Mouse (Mus musculus) neural tube, embryonic 14.5 days (tissue): ENCODE measurements around the gene 2810408A11Rik. TPM values are rescaled to one million over a fixed set of nuclear protein-coding genes. Genes with fewer than 3 reads are reported as not detected.
"Not testable (repeated sequence)": the region's sequence is repeated elsewhere in the genome, so short reads cannot be mapped to it uniquely, and the experiment has no call there.

ENCODE experiments used
- ATAC-seq: fragments of 200-750 bp; cut with Nextera tagmentation; 2 replicates; pipeline ENCODE4 v1.8.0; 2017; ENCODE audit warnings: low read depth, mild to moderate bottlenecking, moderate TSS enrichment, moderate library complexity
- H3K27ac ChIP-seq: fragments of 300-500 bp; sonication (generic); 2 replicates; pipeline ENCODE4 v1.5.1; 2014; ENCODE audit warnings: low read depth, mild to moderate bottlenecking, control low read depth, low read length, moderate library complexity, mixed read lengths
- H3K27me3 ChIP-seq: fragments of 300-500 bp; sonication (generic); 2 replicates; pipeline ENCODE4 v1.6.1; 2014; ENCODE audit warnings: low read length; ENCODE audit not compliant: control insufficient read depth, insufficient read depth
- H3K36me3 ChIP-seq: fragments of 300-500 bp; sonication (generic); 2 replicates; pipeline ENCODE4 v1.6.1; 2014; ENCODE audit warnings: low read length, mixed read lengths; ENCODE audit not compliant: control insufficient read depth, insufficient read depth
- H3K4me1 ChIP-seq: fragments of 300-500 bp; sonication (generic); 2 replicates; pipeline ENCODE4 v1.6.1; 2014; ENCODE audit warnings: low read length; ENCODE audit not compliant: control insufficient read depth, insufficient read depth
- H3K4me2 ChIP-seq: fragments of 300-500 bp; sonication (generic); 2 replicates; pipeline ENCODE4 v1.6.1; 2014; ENCODE audit warnings: mild to moderate bottlenecking, low read depth, low read length, control low read depth
- H3K4me3 ChIP-seq: fragments of 300-500 bp; sonication (generic); 2 replicates; pipeline ENCODE4 v1.5.1; 2014; ENCODE audit warnings: low read depth, low read length, control low read depth, mixed read lengths
- H3K9ac ChIP-seq: fragments of 300-500 bp; sonication (generic); replicated peaks from 2 replicates; pipeline ENCODE4 v1.6.1; 2014; ENCODE audit warnings: low read depth, mild to moderate bottlenecking, control low read depth, low read length, mixed read lengths
- H3K9me3 ChIP-seq: fragments of 300-500 bp; sonication (generic); 2 replicates; pipeline ENCODE4 v1.6.1; 2016; ENCODE audit warnings: low read length; ENCODE audit not compliant: control insufficient read depth
- WGBS: fragments of 180-500 bp; shearing (Covaris S2); extraction: QIAGEN DNeasy Blood & Tissue Kit; methylation state at CpG from one replicate; pipeline ENCODE4 v1.1.7; 2014; 5-methylcytosine and 5-hydroxymethylcytosine counted together
- polyA plus RNA-seq: library from polyadenylated mRNA; unstranded; fragments of >200 nt; fragmentation: Nextera tagmentation; extraction: Ambion mirVana; gene quantifications from 2 replicates; pipeline ENCODE4 v1.2.1, GENCODE M21; 2014

Gene 2810408A11Rik
- polyA plus RNA-seq, 1 experiment from 2014 or later, result 7.8 TPM

- 18% methylated on average over 6 of the region's 6 CpGs for WGBS
- Histone ChIP-seq H3K9me3 (no peaks in the 10 kb centered on the region), H3K4me3 (no peak overlapping the region), H3K36me3 (no peaks in the 10 kb centered on the region), H3K27ac (no peak overlapping the region), H3K4me1 (0 out of 2 replicates have a peak, but pooled peaks cover 6% of the 10 kb centered on the region), H3K4me2 (peak overlapping the region; percentile 99; the same call in 1 of the 2 replicates), H3K9ac (no peak overlapping the region), H3K27me3 (peaks cover 16% of the 10 kb centered on the region)
- ATAC-seq, result no peak
Measured at GRCm38 (mm10) chr11:69934681-69935080, 33.9 kb upstream of the 2810408A11Rik start.

DNA sequence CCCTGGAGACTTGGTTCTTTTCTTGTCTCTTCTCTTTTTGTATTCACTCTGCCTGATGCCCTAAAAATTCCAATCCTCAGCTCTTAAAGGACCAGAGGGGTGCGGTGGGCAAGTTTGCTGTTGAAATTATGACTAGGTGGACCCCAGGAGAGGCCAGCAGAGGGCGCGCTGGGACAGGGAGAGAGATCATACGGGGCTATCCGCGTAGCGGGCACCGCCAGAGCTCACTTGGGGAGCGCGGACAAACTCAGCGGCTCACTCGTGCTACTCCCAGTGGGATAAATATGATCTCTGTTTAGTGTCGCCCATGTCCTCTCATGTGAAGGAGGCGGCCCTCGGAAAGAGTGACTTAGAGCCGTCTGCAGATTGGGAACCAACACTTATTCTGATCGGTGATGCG, 33.4 kb upstream of the 2810408A11Rik start:
- ATAC-seq, result no peak
- H3K4me2 ChIP-seq, result peak overlapping the region; percentile 15; the same call in 1 of the 2 replicates
- H3K9ac ChIP-seq, result no peak overlapping the region; the same call in 1 of the 2 replicates
- under 1% methylated on average over 18 of the region's 18 CpGs for WGBS
- H3K27ac ChIP-seq, result no peak overlapping the region
- peaks cover 16% of the 10 kb centered on the region for H3K27me3 ChIP-seq
- no peak overlapping the region for H3K4me3 ChIP-seq
- H3K4me1 ChIP-seq, result 0 out of 2 replicates have a peak, but pooled peaks cover 6% of the 10 kb centered on the region
- H3K9me3 ChIP-seq, result no peaks in the 10 kb centered on the region
- H3K36me3 ChIP-seq, result no peaks in the 10 kb centered on the region

DNA sequence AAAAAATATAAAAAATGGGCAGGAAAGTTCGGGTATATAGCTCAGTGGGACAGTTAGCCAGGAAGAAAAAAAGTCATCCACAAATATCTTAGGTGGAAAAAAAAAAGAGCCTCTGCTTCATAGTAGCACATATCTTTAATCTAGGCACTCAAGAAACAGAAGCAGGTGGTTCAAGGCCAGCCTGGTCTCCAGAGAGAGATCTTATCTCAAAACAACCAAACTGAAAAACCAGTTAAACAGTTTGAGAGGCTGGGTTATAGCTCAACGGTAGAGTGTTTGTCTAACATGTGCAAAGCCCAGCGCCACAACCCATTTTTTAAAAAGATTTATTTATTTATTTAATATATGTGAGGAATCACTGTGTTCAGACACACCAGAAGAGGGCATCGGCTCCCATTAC, 32.3 kb upstream of the 2810408A11Rik start:
- no peak overlapping the region for H3K27ac ChIP-seq
- H3K4me1 ChIP-seq, result 0 out of 2 replicates have a peak, but pooled peaks cover 6% of the 10 kb centered on the region
- 81% methylated on average over 4 of the region's 4 CpGs for WGBS
- no peaks in the 10 kb centered on the region for H3K36me3 ChIP-seq
- no peak overlapping the region for H3K4me2 ChIP-seq
- no peak for ATAC-seq
- peaks cover 13% of the 10 kb centered on the region for H3K27me3 ChIP-seq
- no peak overlapping the region for H3K9ac ChIP-seq
- no peaks in the 10 kb centered on the region for H3K9me3 ChIP-seq
- no peak overlapping the region for H3K4me3 ChIP-seq

DNA sequence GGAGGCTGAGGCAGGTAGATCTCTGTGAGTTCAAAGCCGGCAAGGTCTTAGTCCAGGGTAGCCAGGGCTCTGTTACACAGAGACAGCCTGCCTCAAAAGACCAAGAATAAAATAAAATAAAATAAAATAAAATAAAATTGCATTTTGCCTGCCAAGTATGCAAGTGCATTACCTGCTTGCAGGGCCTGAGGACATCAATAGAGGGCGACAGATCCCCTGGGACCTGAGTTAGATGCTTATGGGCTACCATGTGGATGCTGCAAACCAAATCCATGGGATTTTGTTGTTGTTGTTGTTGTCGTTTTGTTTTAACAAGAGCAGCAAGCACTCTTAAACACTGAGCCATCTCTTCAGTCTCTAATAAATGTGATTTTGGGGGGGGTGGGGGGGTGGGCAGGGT, 31.5 kb upstream of the 2810408A11Rik start:
- Histone ChIP-seq H3K27ac (no peak overlapping the region), H3K9ac (no peak overlapping the region), H3K27me3 (peaks cover 6% of the 10 kb centered on the region; the same call in 1 of the 2 replicates), H3K4me3 (no peak overlapping the region), H3K4me1 (0 out of 2 replicates have a peak, but pooled peaks cover 6% of the 10 kb centered on the region), H3K9me3 (no peaks in the 10 kb centered on the region), H3K36me3 (no peaks in the 10 kb centered on the region), H3K4me2 (no peak overlapping the region)
- ATAC-seq, result no peak
- 48% methylated on average over 3 of the region's 3 CpGs for WGBS

DNA sequence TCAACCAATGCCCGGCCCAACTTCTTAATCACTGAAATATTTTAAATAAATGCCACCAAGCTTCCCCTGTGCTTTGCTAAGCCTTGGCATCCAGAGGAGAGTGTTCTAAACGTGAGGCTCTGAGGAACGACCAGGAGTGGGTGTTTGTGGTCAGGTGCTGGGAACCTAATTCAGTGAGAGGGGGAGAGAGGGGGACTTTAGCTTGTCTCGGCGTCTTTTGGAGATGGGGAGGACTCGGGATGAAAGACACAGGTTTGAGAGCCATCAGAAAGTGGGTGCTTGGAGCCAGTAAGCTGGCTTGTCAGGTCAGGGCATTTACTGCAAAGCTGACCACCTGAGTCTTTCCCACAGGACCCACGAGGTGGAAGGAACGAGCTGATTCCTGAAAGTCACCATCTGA, 31.0 kb upstream of the 2810408A11Rik start:
- ATAC-seq, result no peak
- peaks cover 1% of the 10 kb centered on the region; the same call in 1 of the 2 replicates for H3K27me3 ChIP-seq
- no peak overlapping the region for H3K4me2 ChIP-seq
- no peaks in the 10 kb centered on the region for H3K9me3 ChIP-seq
- 74% methylated on average over 8 of the region's 8 CpGs for WGBS
- no peak overlapping the region for H3K4me3 ChIP-seq
- H3K27ac ChIP-seq, result no peak overlapping the region
- H3K4me1 ChIP-seq, result 0 out of 2 replicates have a peak, but pooled peaks cover 6% of the 10 kb centered on the region
- H3K36me3 ChIP-seq, result no peaks in the 10 kb centered on the region
- H3K9ac ChIP-seq, result no peak overlapping the region

GRCm38 (mm10) chr11:69930967-69931537, 30.3 kb upstream of the 2810408A11Rik start:
- H3K4me3 ChIP-seq, result no peak overlapping the region
- H3K27me3 ChIP-seq, result no peaks in the 10 kb centered on the region
- no peaks in the 10 kb centered on the region for H3K9me3 ChIP-seq
- 66% methylated on average over 3 of the region's 3 CpGs for WGBS
- H3K9ac ChIP-seq, result no peak overlapping the region
- 0 out of 2 replicates have a peak, but pooled peaks cover under 1% of the 10 kb centered on the region for H3K4me1 ChIP-seq
- H3K4me2 ChIP-seq, result no peak overlapping the region
- no peaks in the 10 kb centered on the region for H3K36me3 ChIP-seq
- ATAC-seq, result no peak
- H3K27ac ChIP-seq, result no peak overlapping the region

DNA sequence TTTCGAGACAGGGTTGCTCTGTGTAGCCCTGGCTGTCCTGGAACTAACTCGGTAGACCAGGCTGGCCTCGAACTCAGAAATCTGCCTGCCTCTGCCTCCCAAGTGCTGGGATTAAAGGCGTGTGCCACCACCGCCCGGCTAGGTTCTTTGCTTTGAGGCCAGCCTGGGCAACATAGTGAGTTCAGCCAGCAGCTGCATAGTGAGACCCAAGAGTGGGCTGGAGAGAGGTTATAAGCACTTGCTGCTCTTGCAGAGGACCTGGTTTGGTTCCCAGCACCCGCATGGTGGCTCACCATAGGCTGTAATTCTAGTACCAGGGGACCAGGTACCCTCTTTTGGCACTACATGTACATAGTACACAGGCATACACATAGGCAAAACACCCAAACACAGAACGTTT, 29.4 kb upstream of the 2810408A11Rik start:
- ATAC-seq, H3K36me3 ChIP-seq, H3K27me3 ChIP-seq, H3K27ac ChIP-seq, H3K4me1 ChIP-seq, H3K4me2 ChIP-seq, H3K9ac ChIP-seq, H3K4me3 ChIP-seq, H3K9me3 ChIP-seq: not testable (repeated sequence)
- 87% methylated on average over 8 of the region's 8 CpGs for whole genome bisulfite sequencing

GRCm38 (mm10) chr11:69929712-69930111, 28.9 kb upstream of the 2810408A11Rik start:
- WGBS, result 86% methylated on average over 4 of the region's 4 CpGs

DNA sequence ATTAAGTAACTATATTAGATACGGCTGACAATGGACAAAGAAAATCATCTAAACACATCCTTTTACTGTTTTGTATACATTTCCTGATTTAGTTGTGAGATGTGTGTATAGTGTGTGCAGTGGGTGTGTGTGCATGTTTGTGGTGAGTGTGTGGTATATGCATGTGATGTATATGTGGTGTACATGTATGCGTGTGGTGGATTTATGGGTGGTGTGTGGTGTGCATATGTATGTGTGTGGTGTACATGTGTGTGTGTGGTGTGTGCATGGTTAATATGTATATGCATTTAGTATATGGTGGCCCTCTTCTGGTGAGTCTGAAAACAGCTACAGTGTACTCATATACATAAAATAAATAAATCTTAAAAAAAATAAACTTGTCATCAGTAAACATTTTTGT, 26.7 kb upstream of the 2810408A11Rik start:
- Histone ChIP-seq H3K27me3 (no peaks in the 10 kb centered on the region), H3K4me3 (no peak overlapping the region), H3K9ac (no peak overlapping the region), H3K9me3 (no peaks in the 10 kb centered on the region), H3K27ac (no peak overlapping the region), H3K36me3 (no peaks in the 10 kb centered on the region), H3K4me1 (peaks cover under 1% of the 10 kb centered on the region; the same call in 1 of the 2 replicates), H3K4me2 (no peak overlapping the region)
- no peak for ATAC-seq
- 92% methylated on average over 2 of the region's 2 CpGs for WGBS

More at GRCm38 (mm10) chr11:69929712-69930111, 28.9 kb upstream of the 2810408A11Rik start:
- Histone ChIP-seq H3K9ac (no peak overlapping the region), H3K27ac (no peak overlapping the region), H3K4me1 (no peaks in the 10 kb centered on the region), H3K4me2 (no peak overlapping the region), H3K27me3 (no peaks in the 10 kb centered on the region), H3K4me3 (no peak overlapping the region), H3K36me3 (no peaks in the 10 kb centered on the region), H3K9me3 (no peaks in the 10 kb centered on the region)
- ATAC-seq, result no peak
